Mouse (Mus musculus): Measurements from ENCODE around the gene Mmd. TPM values are rescaled to one million over a fixed set of nuclear protein-coding genes. Genes with fewer than 3 reads are reported as not detected.
"Not testable (repeated sequence)": the region's sequence is repeated elsewhere in the genome, so short reads cannot be mapped to it uniquely, and the experiment has no call there.

The Mmd gene
- polyA plus RNA-seq, 1 experiment from 2014 or later: 148 TPM

GRCm38 (mm10) chr11:90269398-90270123, 20.3 kb downstream of the Mmd start:
- Histone ChIP-seq H3K27me3 (ENCODE audit: control insufficient read depth, insufficient read depth, low read depth, low read length) (no peaks in the 10 kb centered on the region), H3K4me2 (ENCODE audit: low read length) (peak overlapping the region; percentile 17; the same call in 1 of the 2 replicates), H3K9ac (ENCODE audit: low read depth, low read length) (0 out of 2 replicates have a peak overlapping the region, but pooled peaks have one; percentile 6), H3K4me1 (ENCODE audit: control insufficient read depth, insufficient read depth, low read length) (peaks cover 10% of the 10 kb centered on the region), H3K4me3 (ENCODE audit: low read depth, low read length) (no peak overlapping the region), H3K9me3 (replicated peaks; ENCODE audit: control insufficient read depth, low read length, poor library complexity, severe bottlenecking) (no peaks in the 10 kb centered on the region), H3K27ac (ENCODE audit: low read length) (no peak overlapping the region), H3K36me3 (ENCODE audit: control insufficient read depth, insufficient read depth, low read length) (peaks cover 18% of the 10 kb centered on the region)
- ATAC-seq: peak; percentile 36; the same call in 1 of the 2 replicates
- 31% methylated on average over 18 of the region's 18 CpGs for WGBS

DNA sequence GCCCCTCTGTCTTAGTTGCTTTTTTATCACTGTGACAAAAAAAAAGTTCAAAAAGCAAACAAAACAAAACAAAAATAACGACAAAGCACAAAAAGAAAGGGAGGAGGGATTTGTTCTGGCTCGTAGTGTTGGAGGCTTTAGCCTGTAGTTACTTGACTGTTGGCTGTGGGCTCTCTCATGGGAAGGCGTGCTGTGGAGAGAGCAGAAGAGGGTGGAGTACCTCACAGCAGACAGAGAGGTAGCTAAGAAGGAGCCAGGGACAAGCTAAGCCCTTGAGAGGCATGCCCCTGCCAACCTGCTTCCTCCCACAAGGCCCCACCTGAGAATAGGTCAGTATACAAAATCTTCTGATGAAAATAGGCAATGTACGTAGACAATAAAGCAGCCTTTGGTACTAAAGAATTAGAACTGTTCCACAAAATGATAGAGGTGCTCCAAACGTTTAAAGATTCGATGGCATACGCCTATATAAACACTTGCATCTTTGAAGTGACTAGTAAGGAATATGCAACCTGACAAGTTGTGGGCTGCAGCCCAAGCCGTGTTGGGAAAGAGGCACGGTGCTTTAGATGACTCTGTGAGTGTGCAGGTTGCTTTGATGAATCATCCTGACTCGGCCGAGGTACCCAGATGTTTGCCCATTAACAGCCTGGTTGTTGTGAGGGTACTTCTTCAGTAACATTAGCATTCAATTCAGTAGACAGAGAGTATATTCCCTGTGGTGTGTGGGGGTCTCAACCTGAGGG, 21.0 kb downstream of the Mmd start:
- H3K9ac ChIP-seq (ENCODE audit: low read depth, low read length): no peak overlapping the region
- WGBS: 83% methylated on average over 11 of the region's 11 CpGs
- no peak overlapping the region for H3K27ac ChIP-seq (ENCODE audit: low read length)
- no peaks in the 10 kb centered on the region for H3K9me3 ChIP-seq (replicated peaks; ENCODE audit: control insufficient read depth, low read length, poor library complexity, severe bottlenecking)
- H3K4me2 ChIP-seq (ENCODE audit: low read length): no peak overlapping the region
- H3K27me3 ChIP-seq (ENCODE audit: control insufficient read depth, insufficient read depth, low read depth, low read length): no peaks in the 10 kb centered on the region
- no peak overlapping the region for H3K4me3 ChIP-seq (ENCODE audit: low read depth, low read length)
- peaks cover 18% of the 10 kb centered on the region for H3K36me3 ChIP-seq (ENCODE audit: control insufficient read depth, insufficient read depth, low read length)
- peaks cover 10% of the 10 kb centered on the region for H3K4me1 ChIP-seq (ENCODE audit: control insufficient read depth, insufficient read depth, low read length)
- ATAC-seq: no peak

DNA sequence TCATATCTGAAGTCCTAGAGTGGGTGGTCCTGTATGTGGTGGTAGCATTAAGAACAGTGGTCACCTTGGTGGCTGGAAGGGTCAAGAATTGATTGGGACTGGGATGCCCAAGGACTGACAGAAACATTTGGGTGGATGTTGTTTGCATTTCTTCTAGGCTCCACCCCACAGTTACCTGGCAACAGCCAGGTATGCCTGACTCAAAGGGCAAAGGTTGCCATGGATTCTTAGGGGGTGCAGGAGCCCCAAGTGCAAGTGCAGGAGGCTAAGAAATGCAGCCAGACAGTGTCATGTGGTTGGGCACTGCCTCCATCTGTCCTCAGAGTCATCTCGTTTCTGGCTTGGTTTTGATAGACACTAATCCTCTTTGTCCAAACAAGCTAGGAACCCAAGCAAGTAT, 24.9 kb downstream of the Mmd start:
- Histone ChIP-seq H3K9ac (ENCODE audit: low read depth, low read length) (no peak overlapping the region), H3K36me3 (ENCODE audit: control insufficient read depth, insufficient read depth, low read length) (peaks cover 19% of the 10 kb centered on the region), H3K27me3 (ENCODE audit: control insufficient read depth, insufficient read depth, low read depth, low read length) (no peaks in the 10 kb centered on the region), H3K4me2 (ENCODE audit: low read length) (no peak overlapping the region), H3K9me3 (replicated peaks; ENCODE audit: control insufficient read depth, low read length, poor library complexity, severe bottlenecking) (no peaks in the 10 kb centered on the region), H3K4me3 (ENCODE audit: low read depth, low read length) (no peak overlapping the region), H3K4me1 (ENCODE audit: control insufficient read depth, insufficient read depth, low read length) (peaks cover 7% of the 10 kb centered on the region), H3K27ac (ENCODE audit: low read length) (no peak overlapping the region)
- ATAC-seq: no peak
- WGBS: 22% methylated on average over 1 of the region's 1 CpGs

DNA sequence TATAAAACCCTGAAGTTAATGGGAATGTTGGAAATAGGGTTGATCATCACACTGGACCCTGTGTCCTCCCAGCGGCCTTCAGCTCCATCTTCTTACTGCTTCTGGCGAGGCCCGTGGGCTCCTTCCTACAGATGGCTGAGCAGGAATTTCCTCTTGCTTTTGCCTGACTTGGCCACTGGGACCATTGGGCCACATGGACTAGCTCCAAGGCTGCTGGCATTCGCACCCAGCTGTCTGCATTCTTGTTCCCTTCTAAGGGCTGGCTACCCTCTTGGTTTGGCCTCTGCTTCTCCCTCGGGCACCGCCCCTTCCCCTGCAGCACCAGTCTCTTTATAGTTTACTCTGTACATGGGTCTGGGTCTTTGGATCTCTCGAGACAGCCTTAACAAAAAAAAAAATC, 26.4 kb downstream of the Mmd start:
- Histone ChIP-seq H3K27ac (ENCODE audit: low read length) (no peak overlapping the region), H3K4me1 (ENCODE audit: control insufficient read depth, insufficient read depth, low read length) (no peaks in the 10 kb centered on the region), H3K9me3 (replicated peaks; ENCODE audit: control insufficient read depth, low read length, poor library complexity, severe bottlenecking) (no peaks in the 10 kb centered on the region), H3K36me3 (ENCODE audit: control insufficient read depth, insufficient read depth, low read length) (peaks cover 19% of the 10 kb centered on the region), H3K27me3 (ENCODE audit: control insufficient read depth, insufficient read depth, low read depth, low read length) (no peaks in the 10 kb centered on the region), H3K4me2 (ENCODE audit: low read length) (no peak overlapping the region), H3K4me3 (ENCODE audit: low read depth, low read length) (no peak overlapping the region), H3K9ac (ENCODE audit: low read depth, low read length) (no peak overlapping the region)
- WGBS: 90% methylated on average over 7 of the region's 7 CpGs
- ATAC-seq: no peak

- WGBS: 80% methylated on average over 8 of the region's 8 CpGs
- no peak for ATAC-seq
- Histone ChIP-seq H3K27me3 (ENCODE audit: control insufficient read depth, insufficient read depth, low read depth, low read length) (no peaks in the 10 kb centered on the region), H3K4me3 (ENCODE audit: low read depth, low read length) (no peak overlapping the region), H3K9me3 (replicated peaks; ENCODE audit: control insufficient read depth, low read length, poor library complexity, severe bottlenecking) (no peaks in the 10 kb centered on the region), H3K4me2 (ENCODE audit: low read length) (no peak overlapping the region), H3K9ac (ENCODE audit: low read depth, low read length) (no peak overlapping the region), H3K27ac (ENCODE audit: low read length) (no peak overlapping the region), H3K4me1 (ENCODE audit: control insufficient read depth, insufficient read depth, low read length) (no peaks in the 10 kb centered on the region), H3K36me3 (ENCODE audit: control insufficient read depth, insufficient read depth, low read length) (peaks cover 19% of the 10 kb centered on the region)
Observed at GRCm38 (mm10) chr11:90276150-90276549, 26.9 kb downstream of the Mmd start.

GRCm38 (mm10) chr11:90276561-90276960, 27.3 kb downstream of the Mmd start:
- 93% methylated on average over 12 of the region's 12 CpGs for WGBS
- H3K4me3 ChIP-seq (ENCODE audit: low read depth, low read length): no peak overlapping the region
- no peak overlapping the region for H3K9ac ChIP-seq (ENCODE audit: low read depth, low read length)
- H3K36me3 ChIP-seq (ENCODE audit: control insufficient read depth, insufficient read depth, low read length): peaks cover 19% of the 10 kb centered on the region
- no peak overlapping the region for H3K27ac ChIP-seq (ENCODE audit: low read length)
- no peaks in the 10 kb centered on the region for H3K27me3 ChIP-seq (ENCODE audit: control insufficient read depth, insufficient read depth, low read depth, low read length)
- no peaks in the 10 kb centered on the region for H3K4me1 ChIP-seq (ENCODE audit: control insufficient read depth, insufficient read depth, low read length)
- H3K4me2 ChIP-seq (ENCODE audit: low read length): no peak overlapping the region
- H3K9me3 ChIP-seq (replicated peaks; ENCODE audit: control insufficient read depth, low read length, poor library complexity, severe bottlenecking): no peaks in the 10 kb centered on the region
- no peak for ATAC-seq

DNA sequence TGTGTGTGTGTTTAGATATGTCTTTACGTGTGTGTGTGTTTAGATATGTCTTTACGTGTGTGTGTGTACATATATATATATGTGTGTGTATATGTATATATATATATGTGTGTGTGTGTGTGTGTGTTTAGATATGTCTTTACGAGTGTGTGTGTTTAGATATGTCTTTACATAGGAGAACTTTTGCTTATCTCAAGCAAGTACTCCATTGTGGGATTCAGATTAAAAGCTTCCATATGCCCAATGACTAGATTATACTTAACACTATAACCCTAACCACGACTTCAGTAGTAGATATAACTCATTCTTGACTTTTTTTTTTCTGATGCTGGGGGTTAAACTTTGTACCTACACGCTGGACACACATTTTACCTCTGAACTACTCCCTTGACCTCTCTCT, 30.8 kb downstream of the Mmd start:
- H3K4me1 ChIP-seq (ENCODE audit: control insufficient read depth, insufficient read depth, low read length): no peaks in the 10 kb centered on the region
- H3K9me3 ChIP-seq (replicated peaks; ENCODE audit: control insufficient read depth, low read length, poor library complexity, severe bottlenecking): no peaks in the 10 kb centered on the region
- no peak overlapping the region for H3K27ac ChIP-seq (ENCODE audit: low read length)
- no peak overlapping the region for H3K9ac ChIP-seq (ENCODE audit: low read depth, low read length)
- ATAC-seq: no peak
- no peak overlapping the region for H3K4me3 ChIP-seq (ENCODE audit: low read depth, low read length)
- no peak overlapping the region for H3K4me2 ChIP-seq (ENCODE audit: low read length)
- H3K27me3 ChIP-seq (ENCODE audit: control insufficient read depth, insufficient read depth, low read depth, low read length): no peaks in the 10 kb centered on the region
- peaks cover 3% of the 10 kb centered on the region; the same call in 1 of the 2 replicates for H3K36me3 ChIP-seq (ENCODE audit: control insufficient read depth, insufficient read depth, low read length)
- 94% methylated on average over 5 of the region's 5 CpGs for WGBS

DNA sequence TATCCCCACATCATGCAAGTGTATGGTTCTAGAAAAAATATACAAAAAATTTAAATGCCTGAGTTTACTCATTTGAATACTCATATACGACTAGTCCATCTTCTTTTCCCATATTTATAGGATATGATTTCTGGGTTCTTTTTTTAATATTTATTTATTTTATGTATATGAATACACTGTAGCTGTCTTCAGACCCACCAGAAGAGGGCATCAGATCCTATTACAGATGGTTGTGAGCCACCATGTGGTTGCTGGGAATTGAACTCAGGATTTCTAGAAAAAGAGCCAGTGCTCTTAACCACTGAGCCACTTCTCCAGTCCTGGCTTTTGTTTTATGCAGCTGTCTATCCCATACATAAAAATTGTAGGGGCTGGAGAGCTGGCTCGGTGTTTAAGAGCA, 32.7 kb downstream of the Mmd start:
- H3K27me3 ChIP-seq (ENCODE audit: control insufficient read depth, insufficient read depth, low read depth, low read length); H3K4me2 ChIP-seq (ENCODE audit: low read length); H3K27ac ChIP-seq (ENCODE audit: low read length); ATAC-seq; H3K4me3 ChIP-seq (ENCODE audit: low read depth, low read length); H3K9ac ChIP-seq (ENCODE audit: low read depth, low read length); H3K36me3 ChIP-seq (ENCODE audit: control insufficient read depth, insufficient read depth, low read length); H3K4me1 ChIP-seq (ENCODE audit: control insufficient read depth, insufficient read depth, low read length); H3K9me3 ChIP-seq (replicated peaks; ENCODE audit: control insufficient read depth, low read length, poor library complexity, severe bottlenecking): not testable (repeated sequence)
- WGBS: 88% methylated on average over 2 of the region's 2 CpGs

DNA sequence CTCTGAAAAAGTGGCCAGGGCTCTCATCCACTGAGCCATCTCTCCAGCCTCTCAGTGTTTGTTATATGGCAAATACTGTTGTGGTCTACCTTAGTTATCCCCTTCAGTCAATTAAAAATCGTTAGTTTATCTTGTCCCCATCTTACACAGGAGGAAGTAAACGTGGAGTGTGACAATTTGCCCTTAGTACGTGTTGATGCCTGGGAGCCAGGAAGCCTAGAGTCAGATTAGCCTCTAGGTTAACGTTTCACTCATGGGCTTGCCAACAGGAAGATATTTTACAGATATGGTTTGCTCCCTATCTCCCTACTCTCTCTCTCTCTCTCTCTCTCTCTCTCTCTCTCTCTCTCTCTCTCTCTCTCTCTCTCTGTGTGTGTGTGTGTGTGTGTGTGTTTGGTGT, 33.9 kb downstream of the Mmd start:
- Histone ChIP-seq H3K27ac (ENCODE audit: low read length) (no peak overlapping the region), H3K4me1 (ENCODE audit: control insufficient read depth, insufficient read depth, low read length) (no peaks in the 10 kb centered on the region), H3K4me3 (ENCODE audit: low read depth, low read length) (no peak overlapping the region), H3K9me3 (replicated peaks; ENCODE audit: control insufficient read depth, low read length, poor library complexity, severe bottlenecking) (no peaks in the 10 kb centered on the region), H3K4me2 (ENCODE audit: low read length) (no peak overlapping the region), H3K27me3 (ENCODE audit: control insufficient read depth, insufficient read depth, low read depth, low read length) (no peaks in the 10 kb centered on the region), H3K36me3 (ENCODE audit: control insufficient read depth, insufficient read depth, low read length) (no peaks in the 10 kb centered on the region), H3K9ac (ENCODE audit: low read depth, low read length) (no peak overlapping the region)
- WGBS: 79% methylated on average over 4 of the region's 4 CpGs
- no peak for ATAC-seq
